Comparison of ENCODE assay signal across 8 mouse cellular contexts in the genomic region with DNA sequence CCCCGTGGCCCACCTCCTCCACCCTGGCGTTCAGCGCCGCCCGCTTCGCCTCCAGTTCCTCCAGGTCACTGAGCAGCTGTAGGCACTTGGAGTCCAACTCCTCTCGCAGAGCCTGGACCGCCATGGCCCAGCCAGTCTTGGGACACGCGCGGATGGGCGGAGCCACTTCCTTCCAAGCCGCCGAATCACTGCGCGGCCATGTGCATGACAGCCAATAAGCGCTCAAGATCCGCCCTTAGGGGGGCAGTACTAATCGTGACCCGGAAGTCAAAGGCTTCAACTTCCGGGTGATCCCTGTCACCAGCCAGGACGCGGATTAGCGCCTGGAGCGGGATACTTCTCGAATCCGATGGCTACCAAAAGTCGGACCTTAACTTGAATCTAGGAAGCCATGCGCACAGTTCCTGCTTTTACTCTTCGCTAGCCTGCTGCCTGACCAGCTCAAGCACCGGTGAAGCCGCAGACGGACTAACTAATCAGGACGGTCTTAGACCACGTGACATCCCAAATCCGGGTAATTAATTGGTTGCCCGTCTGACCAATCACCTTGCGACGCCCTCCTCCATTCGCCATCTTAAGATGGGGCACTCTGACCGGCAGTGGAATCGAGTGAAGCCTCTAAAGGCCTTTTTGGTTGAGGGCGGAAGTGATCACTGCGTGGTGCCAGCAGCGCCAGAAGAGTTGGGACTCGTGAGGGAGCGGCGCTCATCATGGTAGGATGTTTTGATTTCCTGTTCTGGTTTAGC. TPM values are rescaled to one million over a fixed set of nuclear protein-coding genes. Genes with fewer than 3 reads are reported as not detected.
DNase-seq lines count a peak whose midpoint lies in the region; ATAC-seq lines count a peak whose summit lies in the region.

Gene Ccdc115, minus strand, starts transcription at position 458 of the 746 bp plus-strand sequence.
Gene Imp4, plus strand, starts transcription at position 637 of the 746 bp plus-strand sequence.

- H3K4me3 ChIP-seq in hindbrain, embryonic 14.5 days (replicated peaks; ENCODE audit: low read length): peak within 1 kb of the TSS; percentile 59

- H3K9me3 ChIP-seq in hindbrain, embryonic 14.5 days (ENCODE audit: control insufficient read depth, low read length): no peaks in the 10 kb centered on the region

- peak within 1 kb of the TSS; percentile 57 for H3K9ac ChIP-seq in hindbrain, embryonic 14.5 days

- WGBS in hindbrain, embryonic 14.5 days: under 1% methylated on average over 48 of the region's 48 CpGs

- peak; percentile 95 for ATAC-seq in hindbrain, embryonic 14.5 days (ENCODE audit: low FRiP score)

- H3K4me1 ChIP-seq in hindbrain, embryonic 14.5 days (replicated peaks; ENCODE audit: control insufficient read depth, insufficient read depth, low read length): peaks cover 15% of the 10 kb centered on the region

- peak; percentile 100 for DNase-seq in R1 (ENCODE audit: low read depth, low spot score)
- peak; percentile 94 to 96 for DNase-seq in cerebellum, postnatal 25 days
- DNase-seq in frontal cortex, postnatal 25 days (ENCODE audit: low spot score in 2 of 2): peak; percentile 86 to 91
- peak; percentile 99 for DNase-seq in hindbrain, embryonic 14.5 days (ENCODE audit: low spot score)
- peak; percentile 91 to 93 for DNase-seq in layer of hippocampus, postnatal 36 days
- DNase-seq in lung, postnatal 36 days: peak; percentile 98
- peak; percentile 100 for DNase-seq in retina, postnatal 1 day
- peak; percentile 88 to 92 for DNase-seq in urinary bladder, adult 18-20 months (ENCODE audit: low spot score in 2 of 2)

- H3K4me2 ChIP-seq in hindbrain, embryonic 14.5 days (replicated peaks): peak within 1 kb of the TSS; percentile 72

- H3K27ac ChIP-seq in hindbrain, embryonic 14.5 days: peak within 1 kb of the TSS; percentile 71

- peaks cover 37% of the 10 kb centered on the region for H3K36me3 ChIP-seq in hindbrain, embryonic 14.5 days (replicated peaks; ENCODE audit: control insufficient read depth, insufficient read depth)

- no peaks in the 10 kb centered on the region for H3K27me3 ChIP-seq in hindbrain, embryonic 14.5 days (ENCODE audit: control insufficient read depth, insufficient read depth, low read length)

RNA-seq across cellular contexts. Expression of gene Ccdc115, which starts in this region (rescaled TPM):
- polyA plus RNA-seq in hindbrain, embryonic 14.5 days (2014; fragmentation: Nextera tagmentation; extraction: Ambion mirVana): 59.5 and 60.6 TPM in 2 replicates
- 10 to 100 TPM; 17.5 to 19.3 TPM for total RNA-seq in layer of hippocampus, postnatal 36 days (2021)

RNA-seq across cellular contexts. Expression of gene Imp4, which starts in this region (rescaled TPM):
- polyA plus RNA-seq in hindbrain, embryonic 14.5 days (2014; fragmentation: Nextera tagmentation; extraction: Ambion mirVana): 48.3 and 49.6 TPM in 2 replicates
- total RNA-seq in layer of hippocampus, postnatal 36 days (2021): 10 to 100 TPM; 32.8 to 36.6 TPM

Comparison
In these comparisons a context has a peak if more than half of its experiments do, and no peak if none do; other contexts are left out.
1. Peak in every context shown above with its lines: DNase-seq, ATAC-seq, H3K4me3 ChIP-seq and H3K27ac ChIP-seq.